ENCODE assay signal across 8 mouse cellular contexts in the genomic region with DNA sequence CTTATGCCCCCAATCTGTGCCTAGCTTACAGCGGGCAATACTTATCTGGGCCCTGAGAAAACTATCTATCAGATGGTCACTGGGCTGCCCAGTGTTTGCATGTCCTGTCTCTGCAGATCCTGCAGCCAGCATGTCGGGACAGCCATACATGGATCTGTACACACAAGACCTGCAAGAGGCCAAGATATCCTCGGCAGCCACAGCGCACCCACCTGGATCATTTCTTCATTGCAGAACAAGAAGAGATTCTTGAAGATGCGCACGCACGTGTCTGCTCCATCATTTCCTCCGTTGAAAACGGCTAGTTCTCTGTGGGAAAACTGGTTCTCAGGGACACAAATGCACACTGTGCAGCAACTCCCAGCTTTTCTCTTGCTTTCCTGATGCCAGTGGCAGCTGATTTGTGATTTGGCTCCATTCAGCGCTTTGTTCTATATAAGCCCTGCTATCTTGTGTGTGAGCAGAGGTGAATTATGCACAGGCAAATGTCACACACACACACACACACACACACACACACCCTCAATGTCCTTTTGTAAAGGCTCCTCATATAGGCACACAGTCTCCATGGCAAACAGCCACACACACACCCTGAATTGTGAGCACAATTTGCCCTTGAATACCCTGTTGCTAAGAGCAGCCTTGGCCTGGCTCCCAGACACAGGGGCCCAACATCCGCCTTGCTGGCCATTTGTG.
A peak's percentile ranks its signal among the peaks of the same experiment; 100 is the strongest.
DNase-seq lines count a peak whose midpoint lies in the region; ATAC-seq and TF ChIP-seq lines count a peak whose summit lies in the region.

No protein-coding gene starts in this region.

- H3K9ac ChIP-seq in lung, embryonic 14.5 days: no peak overlapping the region
- H3K9ac ChIP-seq in forebrain, embryonic 14.5 days (ENCODE audit: low read length): 0 out of 2 replicates have a peak overlapping the region, but pooled peaks have one; percentile 3

- peak; percentile 42 for DNase-seq in lung, embryonic 14.5 days
- DNase-seq in lung, postnatal 10 days: no peak
- DNase-seq in forebrain, embryonic 14.5 days (ENCODE audit: low spot score): peak; percentile 96
- peak in 1 of 2 experiments; percentile 49 for DNase-seq in left cerebral cortex, adult 2 months (ENCODE audit: extremely low spot score in 1 of 2, low spot score in 2 of 2)
- DNase-seq in right cerebral cortex, postnatal 14 days: peak; percentile 51
- DNase-seq in urinary bladder, adult 2 months (ENCODE audit: low spot score): no peak
- no peak for DNase-seq in gastrocnemius, adult 18-20 months (ENCODE audit: low spot score)
- no peak for DNase-seq in kidney, postnatal 4 days

- no peak overlapping the region for H3K27ac ChIP-seq in lung, embryonic 14.5 days (ENCODE audit: low read depth)
- H3K27ac ChIP-seq in forebrain, embryonic 14.5 days (ENCODE audit: low read depth, low read length): peak overlapping the region; percentile 92
- H3K27ac ChIP-seq in left cerebral cortex, adult 2 months: peak overlapping the region; percentile 55

- ATAC-seq in lung, embryonic 14.5 days (ENCODE audit: insufficient read depth): peak; percentile 41; the same call in 1 of the 2 replicates
- ATAC-seq in forebrain, embryonic 14.5 days: peak; percentile 82

- WGBS in lung, embryonic 14.5 days: 76% methylated on average over 11 of the region's 11 CpGs
- 22% methylated on average over 11 of the region's 11 CpGs for WGBS in forebrain, embryonic 14.5 days

- no peaks in the 10 kb centered on the region for H3K27me3 ChIP-seq in lung, embryonic 14.5 days (ENCODE audit: insufficient read depth, low read length)
- no peaks in the 10 kb centered on the region for H3K27me3 ChIP-seq in forebrain, embryonic 14.5 days (replicated peaks; ENCODE audit: control insufficient read depth, insufficient read depth, low read length)

- no peaks in the 10 kb centered on the region for H3K4me1 ChIP-seq in lung, embryonic 14.5 days (ENCODE audit: insufficient read depth)
- H3K4me1 ChIP-seq in forebrain, embryonic 14.5 days (ENCODE audit: control insufficient read depth, insufficient read depth, low read length): peaks cover 19% of the 10 kb centered on the region

- no peak for TF ChIP-seq CTCF in lung, embryonic 14.5 days (IDR thresholded peaks at IDR 0.05; ENCODE audit: low read depth)
- TF ChIP-seq CTCF in left cerebral cortex, adult 2 months (IDR thresholded peaks at IDR 0.05): no peak

- no peaks in the 10 kb centered on the region for H3K9me3 ChIP-seq in lung, embryonic 14.5 days (ENCODE audit: low read depth, low read length)
- H3K9me3 ChIP-seq in forebrain, embryonic 14.5 days (replicated peaks; ENCODE audit: control insufficient read depth, low read length): no peaks in the 10 kb centered on the region

- H3K36me3 ChIP-seq in lung, embryonic 14.5 days (ENCODE audit: insufficient read depth): no peaks in the 10 kb centered on the region
- H3K36me3 ChIP-seq in forebrain, embryonic 14.5 days (ENCODE audit: control insufficient read depth, insufficient read depth, low read length): no peaks in the 10 kb centered on the region

- no peak overlapping the region for H3K4me2 ChIP-seq in lung, embryonic 14.5 days
- H3K4me2 ChIP-seq in forebrain, embryonic 14.5 days (ENCODE audit: low read length): peak overlapping the region; percentile 10; the same call in 1 of the 2 replicates

- intact Hi-C loops in left cerebral cortex, adult 2 months (cut with DNase I): loop anchor here (2.0 kb wide), 1 partner anchor 36 kb away; no protein-coding TSS in a partner anchor

- H3K4me3 ChIP-seq in lung, embryonic 14.5 days (ENCODE audit: low read depth, low read length): no peak overlapping the region
- no peak overlapping the region for H3K4me3 ChIP-seq in forebrain, embryonic 14.5 days (ENCODE audit: low read depth, low read length)
- no peak overlapping the region for H3K4me3 ChIP-seq in left cerebral cortex, adult 2 months

Comparison
In these comparisons a context has a peak if more than half of its experiments do, and no peak if none do; other contexts are left out.
1. DNase-seq: peak in lung, embryonic 14.5 days (single experiment), forebrain, embryonic 14.5 days (single experiment) and right cerebral cortex, postnatal 14 days (single experiment); none in lung, postnatal 10 days (single experiment), urinary bladder, adult 2 months (single experiment), gastrocnemius, adult 18-20 months (single experiment) and kidney, postnatal 4 days (0 of 2).